Mouse (Mus musculus): ENCODE results near the gene Sdccag8.

DNA sequence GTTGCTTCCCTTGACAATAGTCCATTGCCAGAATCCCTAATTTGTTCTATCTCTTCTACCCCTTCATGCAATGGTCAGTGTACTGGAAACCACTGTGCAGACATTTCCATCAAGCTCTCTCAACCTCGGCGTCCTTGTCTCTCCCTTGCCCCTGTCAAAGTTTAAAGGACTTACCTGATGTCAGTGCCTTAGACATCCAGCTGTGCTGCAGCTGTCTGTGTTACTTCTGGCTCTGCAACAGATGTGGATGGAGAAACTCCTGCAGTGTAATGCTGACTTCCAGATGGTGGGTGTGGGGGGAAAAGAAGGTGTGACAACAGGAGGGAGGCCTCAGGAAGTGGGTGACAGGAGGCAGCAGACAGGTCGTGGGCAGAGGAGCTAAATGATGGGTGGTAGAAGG, 57.5 kb downstream of the Sdccag8 start:
- no peak for TF ChIP-seq EP300 (optimal IDR thresholded peaks at IDR 0.05)
- no peak for TF ChIP-seq CTCF (IDR thresholded peaks at IDR 0.05; ENCODE audit: low read depth)

All from stomach, postnatal 0 days (tissue).